Mouse (Mus musculus) skeletal muscle tissue, postnatal 0 days (tissue): ENCODE measurements around the gene Cdk5rap2. TPM values are rescaled to one million over a fixed set of nuclear protein-coding genes. Genes with fewer than 3 reads are reported as not detected.

ENCODE experiments used
- polyA plus RNA-seq: library from polyadenylated mRNA; unstranded; fragments of >200 nt; fragmentation: Nextera tagmentation; extraction: Ambion mirVana; gene quantifications from 2 replicates; pipeline ENCODE4 v1.2.1, GENCODE M21; 2015

Gene Cdk5rap2
- polyA plus RNA-seq = 4.9 and 5.0 TPM in 2 replicates

GRCm38 (mm10) chr4:70409994-70410721 lies at the start of gene Cdk5rap2:
TSS of gene Cdk5rap2 (minus strand) at chr4:70410443.

Other genes starting within 250 kb of the Cdk5rap2 start
- gene Megf9, start 124.6 kb upstream of the Cdk5rap2 start, polyA plus RNA-seq = 3.8 and 4.8 TPM in 2 replicates